Mouse (Mus musculus): ENCODE data around the gene Prr5l. TPM values are rescaled to one million over a fixed set of nuclear protein-coding genes. Genes with fewer than 3 reads are reported as not detected.

Gene Prr5l
- total and polyA plus RNA-seq, 3 experiments = 0.05 TPM; not detected in 2

DNA sequence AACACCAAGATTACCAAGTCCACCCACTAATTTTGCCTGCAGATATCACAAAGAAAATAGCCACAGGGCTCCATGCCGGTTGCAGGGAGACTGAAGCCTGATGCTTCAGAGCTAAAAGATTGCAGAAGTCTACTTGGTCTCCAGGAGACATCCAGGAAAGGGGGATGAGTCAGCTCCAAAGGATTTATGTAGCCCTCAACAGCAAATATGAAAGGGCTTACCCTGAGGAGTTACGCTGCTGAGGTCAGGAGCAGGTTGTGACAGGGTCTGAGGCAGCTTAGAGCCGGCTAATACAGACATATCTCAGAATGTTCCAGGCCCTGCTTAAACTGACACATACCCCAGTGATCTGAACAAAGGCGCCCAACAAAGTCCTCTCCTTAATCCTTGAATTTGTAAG, 90.7 kb downstream of the Prr5l start:
- no peak overlapping the region for H3K4me3 ChIP-seq (ENCODE audit: low read depth, low read length)
- no peak for TF ChIP-seq POLR2AphosphoS5 (IDR thresholded peaks at IDR 0.05; ENCODE audit: insufficient replicate concordance, low read depth, low read length)
- TF ChIP-seq TAL1 (conservative IDR thresholded peaks at IDR 0.05; ENCODE audit: low read depth, low read length) = no peak
- TF ChIP-seq GATA2 (IDR thresholded peaks at IDR 0.05; ENCODE audit: borderline replicate concordance, low read depth, low read length) = no peak
- no peak for TF ChIP-seq GATA1 (IDR thresholded peaks at IDR 0.05; ENCODE audit: borderline replicate concordance, low read length)
- no peak for TF ChIP-seq CTCF (IDR thresholded peaks at IDR 0.05; ENCODE audit: low read depth, low read length)
- H3K27me3 ChIP-seq (ENCODE audit: insufficient read depth, low read length) = peaks cover 7% of the 10 kb centered on the region; the same call in 1 of the 2 replicates
- ATAC-seq (ENCODE audit: extremely low read depth, insufficient number of reproducible peaks, low FRiP score, poor library complexity, severe bottlenecking) (no peak), DNase-seq (ENCODE audit: low spot score) (no peak)
- H3K4me1 ChIP-seq (ENCODE audit: insufficient read depth, low read depth, low read length) = no peaks in the 10 kb centered on the region
- no peaks in the 10 kb centered on the region for H3K9me3 ChIP-seq (replicated peaks)
- no peaks in the 10 kb centered on the region for H3K36me3 ChIP-seq (replicated peaks)

DNA sequence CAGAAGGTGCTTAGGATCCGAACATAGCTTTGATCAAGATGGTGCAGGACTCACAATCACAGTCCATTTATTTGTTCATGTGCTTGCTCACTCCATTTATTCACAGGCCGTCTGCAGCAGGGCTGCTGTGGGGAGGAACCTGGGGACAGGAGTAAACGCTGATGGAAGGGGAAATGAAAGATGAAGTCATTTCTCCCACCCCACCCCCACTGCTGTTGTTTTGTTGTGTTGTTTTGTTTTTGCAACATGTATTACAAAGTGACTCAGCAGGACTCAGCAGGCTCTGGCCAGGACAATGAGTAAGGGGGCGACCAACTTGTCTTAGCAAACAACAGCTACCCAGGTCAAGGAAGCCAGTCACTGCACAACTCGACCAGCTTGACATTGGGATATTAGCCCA, 99.6 kb downstream of the Prr5l start:
- TF ChIP-seq GATA1 (IDR thresholded peaks at IDR 0.05; ENCODE audit: borderline replicate concordance, low read length) (no peak), POLR2AphosphoS5 (IDR thresholded peaks at IDR 0.05; ENCODE audit: insufficient replicate concordance, low read depth, low read length) (no peak), TAL1 (conservative IDR thresholded peaks at IDR 0.05; ENCODE audit: low read depth, low read length) (no peak), GATA2 (IDR thresholded peaks at IDR 0.05; ENCODE audit: borderline replicate concordance, low read depth, low read length) (no peak), CTCF (IDR thresholded peaks at IDR 0.05; ENCODE audit: low read depth, low read length) (no peak)
- no peak for ATAC-seq (ENCODE audit: extremely low read depth, insufficient number of reproducible peaks, low FRiP score, poor library complexity, severe bottlenecking)
- Histone ChIP-seq H3K4me1 (ENCODE audit: insufficient read depth, low read depth, low read length) (no peaks in the 10 kb centered on the region), H3K27me3 (ENCODE audit: insufficient read depth, low read length) (peaks cover 2% of the 10 kb centered on the region; the same call in 1 of the 2 replicates), H3K9me3 (replicated peaks) (no peaks in the 10 kb centered on the region), H3K36me3 (replicated peaks) (no peaks in the 10 kb centered on the region), H3K4me3 (ENCODE audit: low read depth, low read length) (no peak overlapping the region)
- DNase-seq (ENCODE audit: low spot score) = no peak

DNA sequence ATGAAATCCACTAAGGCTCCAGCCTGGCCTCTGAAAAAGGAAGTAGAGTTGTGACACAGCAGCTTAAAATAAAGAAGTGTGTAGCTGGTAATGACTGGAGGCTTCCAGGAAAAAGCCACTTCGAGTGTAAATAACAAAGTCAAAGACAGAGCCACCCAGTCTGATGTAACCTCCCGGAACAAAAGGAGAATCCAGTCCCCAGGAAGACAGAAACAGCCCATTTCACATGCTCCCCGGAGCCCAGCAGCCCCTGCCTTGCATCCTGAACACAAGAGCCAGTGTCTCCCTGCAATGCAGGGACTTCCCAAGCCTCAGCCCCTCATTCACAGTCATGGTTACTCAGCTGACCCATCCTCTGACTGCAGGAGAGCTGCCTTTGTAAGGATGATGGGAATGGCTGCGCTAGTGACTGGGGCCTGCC, 101.5 kb downstream of the Prr5l start:
- ATAC-seq (ENCODE audit: extremely low read depth, insufficient number of reproducible peaks, low FRiP score, poor library complexity, severe bottlenecking) = no peak
- TF ChIP-seq GATA2 (IDR thresholded peaks at IDR 0.05; ENCODE audit: borderline replicate concordance, low read depth, low read length) = no peak
- no peak for TF ChIP-seq CTCF (IDR thresholded peaks at IDR 0.05; ENCODE audit: low read depth, low read length)
- TF ChIP-seq GATA1 (IDR thresholded peaks at IDR 0.05; ENCODE audit: borderline replicate concordance, low read length) = no peak
- TF ChIP-seq TAL1 (conservative IDR thresholded peaks at IDR 0.05; ENCODE audit: low read depth, low read length) = no peak
- TF ChIP-seq POLR2AphosphoS5 (IDR thresholded peaks at IDR 0.05; ENCODE audit: insufficient replicate concordance, low read depth, low read length) = no peak
- H3K27me3 ChIP-seq (ENCODE audit: insufficient read depth, low read length) = no peaks in the 10 kb centered on the region
- DNase-seq (ENCODE audit: low spot score) = no peak
- no peak overlapping the region for H3K4me3 ChIP-seq (ENCODE audit: low read depth, low read length)
- no peaks in the 10 kb centered on the region for H3K9me3 ChIP-seq (replicated peaks)
- H3K4me1 ChIP-seq (ENCODE audit: insufficient read depth, low read depth, low read length) = no peaks in the 10 kb centered on the region
- no peaks in the 10 kb centered on the region for H3K36me3 ChIP-seq (replicated peaks)

DNA sequence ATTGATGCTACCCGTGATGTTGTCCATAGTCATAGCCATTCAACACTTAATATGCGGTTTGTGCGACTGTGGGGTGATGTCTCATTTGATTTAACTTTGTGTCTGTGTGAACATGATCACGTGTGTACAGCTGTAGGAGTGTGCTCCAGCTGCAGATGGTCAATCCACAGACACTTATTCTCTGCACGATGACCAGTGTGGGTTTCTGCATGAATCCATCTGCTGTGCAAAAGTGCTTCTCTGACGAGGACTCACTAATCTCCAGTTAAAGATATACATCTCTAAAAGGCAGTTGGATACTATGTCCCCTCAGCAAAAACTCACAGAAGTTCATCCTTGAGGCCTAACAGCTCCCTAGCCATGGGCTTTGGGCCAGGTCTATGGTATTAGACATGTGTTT, 104.7 kb downstream of the Prr5l start:
- no peak for TF ChIP-seq POLR2AphosphoS5 (IDR thresholded peaks at IDR 0.05; ENCODE audit: insufficient replicate concordance, low read depth, low read length)
- TF ChIP-seq TAL1 (conservative IDR thresholded peaks at IDR 0.05; ENCODE audit: low read depth, low read length) = no peak
- TF ChIP-seq GATA2 (IDR thresholded peaks at IDR 0.05; ENCODE audit: borderline replicate concordance, low read depth, low read length) = no peak
- no peak for TF ChIP-seq CTCF (IDR thresholded peaks at IDR 0.05; ENCODE audit: low read depth, low read length)
- TF ChIP-seq GATA1 (IDR thresholded peaks at IDR 0.05; ENCODE audit: borderline replicate concordance, low read length) = no peak
- Histone ChIP-seq H3K4me1 (ENCODE audit: insufficient read depth, low read depth, low read length) (no peaks in the 10 kb centered on the region), H3K27me3 (ENCODE audit: insufficient read depth, low read length) (no peaks in the 10 kb centered on the region), H3K36me3 (replicated peaks) (no peaks in the 10 kb centered on the region), H3K4me3 (ENCODE audit: low read depth, low read length) (no peak overlapping the region), H3K9me3 (replicated peaks) (no peaks in the 10 kb centered on the region)
- DNase-seq (ENCODE audit: low spot score) (no peak), ATAC-seq (ENCODE audit: extremely low read depth, insufficient number of reproducible peaks, low FRiP score, poor library complexity, severe bottlenecking) (no peak)

DNA sequence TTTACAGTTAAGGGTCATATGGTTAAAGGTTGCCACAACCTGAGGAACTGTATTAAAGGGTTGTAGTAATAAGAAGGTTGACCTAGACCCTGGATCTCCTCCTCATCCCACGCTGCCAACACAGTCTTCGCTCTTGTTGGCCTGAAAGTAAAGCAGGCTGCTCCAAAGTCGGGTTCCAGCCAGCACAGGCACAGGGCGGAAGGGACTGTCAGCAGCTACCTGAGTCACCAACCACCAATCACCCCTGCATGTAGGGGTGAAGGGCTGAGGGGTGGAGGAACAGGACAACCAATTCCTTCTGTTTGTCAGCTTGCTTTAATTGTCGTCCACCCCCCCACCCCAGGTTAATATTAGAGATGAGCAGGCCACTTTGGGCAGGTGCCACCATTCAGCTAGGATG, 119.3 kb downstream of the Prr5l start:
- Histone ChIP-seq H3K27me3 (ENCODE audit: insufficient read depth, low read length) (peaks cover 3% of the 10 kb centered on the region; the same call in 1 of the 2 replicates), H3K4me3 (ENCODE audit: low read depth, low read length) (no peak overlapping the region), H3K4me1 (ENCODE audit: insufficient read depth, low read depth, low read length) (no peaks in the 10 kb centered on the region), H3K36me3 (replicated peaks) (no peaks in the 10 kb centered on the region), H3K9me3 (replicated peaks) (no peaks in the 10 kb centered on the region)
- DNase-seq (ENCODE audit: low spot score) = no peak
- TF ChIP-seq GATA1 (IDR thresholded peaks at IDR 0.05; ENCODE audit: borderline replicate concordance, low read length) (no peak), POLR2AphosphoS5 (IDR thresholded peaks at IDR 0.05; ENCODE audit: insufficient replicate concordance, low read depth, low read length) (no peak)
- ATAC-seq (ENCODE audit: extremely low read depth, insufficient number of reproducible peaks, low FRiP score, poor library complexity, severe bottlenecking) = no peak

DNA sequence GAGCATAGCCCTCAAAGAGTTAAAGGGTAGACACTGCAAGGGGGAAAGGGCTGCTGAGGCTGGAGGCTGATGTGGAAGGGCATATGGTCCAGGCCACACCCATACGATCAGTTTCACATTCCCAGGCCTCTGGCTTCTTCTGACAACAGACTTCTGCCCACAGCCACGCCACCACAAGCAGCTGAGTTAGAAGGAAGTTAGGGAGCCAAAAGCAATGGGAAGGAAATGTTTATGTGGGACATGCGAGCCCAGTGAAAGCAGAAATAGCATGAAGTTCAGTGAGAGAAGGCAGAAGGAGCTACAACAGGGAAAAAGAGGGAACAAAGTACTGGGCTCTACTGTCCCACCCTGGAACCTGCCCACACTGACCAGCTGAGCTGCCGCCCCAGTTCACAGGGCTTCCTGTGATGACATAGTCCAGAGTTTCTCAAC, 119.9 kb downstream of the Prr5l start:
- Histone ChIP-seq H3K4me1 (ENCODE audit: insufficient read depth, low read depth, low read length) (no peaks in the 10 kb centered on the region), H3K9me3 (replicated peaks) (no peaks in the 10 kb centered on the region), H3K36me3 (replicated peaks) (no peaks in the 10 kb centered on the region), H3K4me3 (ENCODE audit: low read depth, low read length) (no peak overlapping the region), H3K27me3 (ENCODE audit: insufficient read depth, low read length) (peaks cover 7% of the 10 kb centered on the region)
- TF ChIP-seq GATA1 (IDR thresholded peaks at IDR 0.05; ENCODE audit: borderline replicate concordance, low read length) (no peak), POLR2AphosphoS5 (IDR thresholded peaks at IDR 0.05; ENCODE audit: insufficient replicate concordance, low read depth, low read length) (no peak), TAL1 (conservative IDR thresholded peaks at IDR 0.05; ENCODE audit: low read depth, low read length) (no peak), CTCF (IDR thresholded peaks at IDR 0.05; ENCODE audit: low read depth, low read length) (no peak), GATA2 (IDR thresholded peaks at IDR 0.05; ENCODE audit: borderline replicate concordance, low read depth, low read length) (no peak)
- no peak for ATAC-seq (ENCODE audit: extremely low read depth, insufficient number of reproducible peaks, low FRiP score, poor library complexity, severe bottlenecking)
- DNase-seq (ENCODE audit: low spot score) = no peak
